Mouse (Mus musculus): ENCODE data around the gene Echdc2.

DNA sequence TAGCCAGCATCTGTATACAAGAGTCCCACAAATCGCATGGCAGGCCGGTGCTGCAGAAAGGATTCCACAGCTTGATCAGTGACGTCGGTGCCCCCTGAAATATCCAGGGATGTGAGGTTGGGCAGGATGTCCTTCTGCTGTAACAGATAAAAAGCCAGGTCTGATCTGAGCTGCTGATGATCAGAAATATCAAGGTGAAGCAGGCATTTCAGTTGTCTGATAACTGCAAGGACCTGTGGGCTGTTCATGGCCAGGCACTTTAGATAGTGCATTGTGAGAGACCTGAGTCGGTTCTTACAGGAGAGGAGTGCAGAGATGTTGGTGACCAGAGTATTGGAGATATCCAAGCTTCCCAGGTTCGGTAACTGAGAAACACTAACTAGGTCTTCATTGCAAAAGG lies 39.4 kb downstream of the Echdc2 start:
- TF ChIP-seq CTCF (IDR thresholded peaks at IDR 0.05; ENCODE audit: insufficient read depth, low read depth, low read length) (no peak), POLR2A (IDR thresholded peaks at IDR 0.05; ENCODE audit: insufficient read depth, low read depth, low read length) (no peak)
